Mouse (Mus musculus): ENCODE measurements around the gene Rgs8. TPM values are rescaled to one million over a fixed set of nuclear protein-coding genes. Genes with fewer than 3 reads are reported as not detected.
A peak's percentile ranks its signal among the peaks of the same experiment; 100 is the strongest.

Rgs8 gene
- polyA plus RNA-seq, 1 experiment from 2014 or later: 8.3 TPM

- peak overlapping the region; percentile 66 for H3K4me3 ChIP-seq
- no peak for DNase-seq (ENCODE audit: low spot score)
- peak overlapping the region; percentile 82 for H3K27ac ChIP-seq (replicated peaks)
- H3K9me3 ChIP-seq (replicated peaks): no peaks in the 10 kb centered on the region
- H3K4me1 ChIP-seq: peaks cover 83% of the 10 kb centered on the region
- WGBS: 21% methylated on average over 12 of the region's 12 CpGs
- peaks cover 47% of the 10 kb centered on the region for H3K27me3 ChIP-seq (ENCODE audit: low read depth, poor library complexity, severe bottlenecking)
- peaks cover 29% of the 10 kb centered on the region for H3K36me3 ChIP-seq
Measured at GRCm38 (mm10) chr1:153740775-153741400, 88.1 kb downstream of the Rgs8 start.

DNA sequence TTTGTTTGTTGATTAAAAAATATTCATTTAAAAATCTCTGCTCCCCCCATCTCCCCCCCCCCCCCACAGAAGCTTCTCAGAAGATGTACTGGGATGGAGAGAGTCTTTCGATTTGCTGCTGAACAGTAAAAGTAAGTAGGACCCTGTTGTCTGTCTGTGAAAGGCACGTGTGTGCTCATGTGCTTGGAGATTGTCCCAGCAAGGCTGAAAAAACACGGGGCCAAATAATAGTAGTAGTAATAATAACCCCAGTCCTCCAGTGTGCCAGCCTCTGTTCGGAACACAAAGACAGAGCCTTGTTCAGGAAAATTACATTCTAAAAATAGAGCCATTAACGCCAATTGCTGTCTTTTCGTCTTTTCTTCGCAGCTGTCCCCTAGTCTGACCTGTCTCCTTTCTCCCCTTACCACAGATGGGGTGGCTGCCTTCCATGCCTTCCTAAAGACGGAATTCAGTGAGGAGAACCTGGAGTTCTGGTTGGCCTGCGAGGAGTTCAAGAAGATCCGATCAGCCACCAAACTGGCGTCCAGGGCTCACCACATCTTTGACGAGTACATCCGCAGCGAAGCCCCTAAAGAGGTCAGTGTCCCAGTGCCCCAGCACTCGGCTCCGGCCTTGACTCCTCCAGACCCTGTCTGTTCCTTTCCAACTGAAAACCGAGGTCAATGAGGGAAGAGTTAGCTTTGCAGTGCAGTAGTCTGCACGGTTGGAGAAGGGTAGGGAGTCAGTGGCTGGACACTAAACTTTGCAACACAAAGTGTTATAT lies 88.9 kb downstream of the Rgs8 start:
- H3K4me1 ChIP-seq: peaks cover 75% of the 10 kb centered on the region
- H3K4me3 ChIP-seq: peak overlapping the region; percentile 66
- DNase-seq (ENCODE audit: low spot score): no peak
- H3K9me3 ChIP-seq (replicated peaks): no peaks in the 10 kb centered on the region
- 76% methylated on average over 18 of the region's 18 CpGs for WGBS
- H3K27ac ChIP-seq (replicated peaks): peak overlapping the region; percentile 61; the same call in 1 of the 2 replicates
- peaks cover 29% of the 10 kb centered on the region for H3K36me3 ChIP-seq
- H3K27me3 ChIP-seq (ENCODE audit: low read depth, poor library complexity, severe bottlenecking): peaks cover 46% of the 10 kb centered on the region

GRCm38 (mm10) chr1:153742374-153743155 lies 89.7 kb downstream of the Rgs8 start:
- Histone ChIP-seq H3K27me3 (ENCODE audit: low read depth, poor library complexity, severe bottlenecking) (peaks cover 48% of the 10 kb centered on the region), H3K27ac (replicated peaks) (no peak overlapping the region; the same call in 1 of the 2 replicates), H3K4me1 (peaks cover 66% of the 10 kb centered on the region), H3K36me3 (peaks cover 29% of the 10 kb centered on the region), H3K4me3 (peak overlapping the region; percentile 66), H3K9me3 (replicated peaks) (no peaks in the 10 kb centered on the region)
- 70% methylated on average over 11 of the region's 11 CpGs for whole genome bisulfite sequencing
- peak; percentile 61 for DNase-seq (ENCODE audit: low spot score)

GRCm38 (mm10) chr1:153746119-153746670 lies 93.4 kb downstream of the Rgs8 start:
- no peak for DNase-seq (ENCODE audit: low spot score)
- Histone ChIP-seq H3K4me3 (no peak overlapping the region), H3K4me1 (peaks cover 62% of the 10 kb centered on the region), H3K36me3 (peaks cover 29% of the 10 kb centered on the region), H3K27me3 (ENCODE audit: low read depth, poor library complexity, severe bottlenecking) (peaks cover 18% of the 10 kb centered on the region), H3K9me3 (replicated peaks) (no peaks in the 10 kb centered on the region), H3K27ac (replicated peaks) (0 out of 2 replicates have a peak overlapping the region, but pooled peaks have one; percentile 61)
- WGBS: 82% methylated on average over 14 of the region's 14 CpGs

GRCm38 (mm10) chr1:153746728-153747127 lies 93.9 kb downstream of the Rgs8 start:
- Histone ChIP-seq H3K4me3 (no peak overlapping the region), H3K36me3 (peaks cover 27% of the 10 kb centered on the region), H3K27ac (replicated peaks) (0 out of 2 replicates have a peak overlapping the region, but pooled peaks have one; percentile 61), H3K27me3 (ENCODE audit: low read depth, poor library complexity, severe bottlenecking) (peaks cover 13% of the 10 kb centered on the region), H3K4me1 (peaks cover 58% of the 10 kb centered on the region), H3K9me3 (replicated peaks) (no peaks in the 10 kb centered on the region)
- peak; percentile 73 for DNase-seq (ENCODE audit: low spot score)
- WGBS: 3% methylated on average over 12 of the region's 12 CpGs

GRCm38 (mm10) chr1:153747861-153748530 lies 95.2 kb downstream of the Rgs8 start:
- peaks cover 52% of the 10 kb centered on the region for H3K4me1 ChIP-seq
- H3K27ac ChIP-seq (replicated peaks): 0 out of 2 replicates have a peak overlapping the region, but pooled peaks have one; percentile 92
- 81% methylated on average over 12 of the region's 12 CpGs for WGBS
- no peaks in the 10 kb centered on the region for H3K9me3 ChIP-seq (replicated peaks)
- no peak overlapping the region for H3K4me3 ChIP-seq
- DNase-seq (ENCODE audit: low spot score): no peak
- 0 out of 2 replicates have a peak, but pooled peaks cover 9% of the 10 kb centered on the region for H3K27me3 ChIP-seq (ENCODE audit: low read depth, poor library complexity, severe bottlenecking)
- H3K36me3 ChIP-seq: peaks cover 19% of the 10 kb centered on the region

- WGBS: 14% methylated on average over 1 of the region's 1 CpGs
- peak; percentile 38 for DNase-seq (ENCODE audit: low spot score)
- Histone ChIP-seq H3K4me3 (peak overlapping the region; percentile 52), H3K4me1 (peaks cover 49% of the 10 kb centered on the region), H3K9me3 (replicated peaks) (no peaks in the 10 kb centered on the region), H3K36me3 (peaks cover 13% of the 10 kb centered on the region), H3K27me3 (ENCODE audit: low read depth, poor library complexity, severe bottlenecking) (0 out of 2 replicates have a peak, but pooled peaks cover 9% of the 10 kb centered on the region), H3K27ac (replicated peaks) (peak overlapping the region; percentile 92)
Measured at GRCm38 (mm10) chr1:153748549-153748948, 95.7 kb downstream of the Rgs8 start.

DNA sequence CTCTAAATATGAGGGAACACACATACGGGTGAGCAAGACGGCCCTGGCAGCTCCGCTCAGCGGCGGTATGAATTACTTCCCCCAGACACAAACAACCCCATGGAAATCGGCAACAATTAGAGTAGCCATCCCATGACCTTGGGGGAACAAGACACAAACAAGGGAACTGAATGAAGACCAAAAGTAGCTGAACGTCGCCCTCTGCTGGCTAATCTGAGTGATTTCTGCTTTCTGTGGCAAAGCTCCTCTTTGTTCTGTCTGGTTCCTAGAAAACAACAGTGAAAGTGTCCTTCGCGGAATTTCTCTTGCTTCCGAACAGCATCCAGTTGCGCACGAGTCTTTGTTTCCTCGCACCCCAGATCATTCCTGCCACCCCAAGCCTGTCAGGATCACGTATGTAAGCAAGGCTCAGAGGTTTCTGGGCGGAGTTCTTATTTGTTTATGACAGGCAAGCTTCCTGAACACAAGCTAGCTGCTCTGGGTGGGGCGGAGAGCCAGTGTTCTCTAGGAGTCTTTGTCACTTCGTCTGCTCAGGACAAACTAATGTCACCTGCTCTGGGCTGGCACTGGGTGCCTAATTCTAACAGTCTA lies 96.5 kb downstream of the Rgs8 start, which contains the start of gene Rnasel:
Gene Rnasel, plus strand, starts transcription at position 216 of the 591 bp plus-strand sequence.
- Histone ChIP-seq H3K27ac (replicated peaks) (peak within 1 kb of the TSS; percentile 92), H3K4me3 (peak within 1 kb of the TSS; percentile 52), H3K9me3 (replicated peaks) (no peaks in the 10 kb centered on the region), H3K27me3 (ENCODE audit: low read depth, poor library complexity, severe bottlenecking) (0 out of 2 replicates have a peak, but pooled peaks cover 9% of the 10 kb centered on the region), H3K36me3 (peaks cover 7% of the 10 kb centered on the region), H3K4me1 (peaks cover 41% of the 10 kb centered on the region)
- peak; percentile 83 for DNase-seq (ENCODE audit: low spot score)
- WGBS: 8% methylated on average over 18 of the region's 18 CpGs

Other genes starting within 250 kb of the Rgs8 start
- 0.14 and 0.23 TPM in 2 replicates for gene Shcbp1l, start 227.9 kb upstream of the Rgs8 start, polyA plus RNA-seq (2016; fragmentation: Nextera tagmentation; extraction: Ambion mirVana)
- gene Dhx9, start 165.4 kb upstream of the Rgs8 start, polyA plus RNA-seq (2016; fragmentation: Nextera tagmentation; extraction: Ambion mirVana): 39.4 and 40.7 TPM in 2 replicates
- gene Npl, start 103.0 kb upstream of the Rgs8 start, polyA plus RNA-seq (2016; fragmentation: Nextera tagmentation; extraction: Ambion mirVana): 21.7 and 25.0 TPM in 2 replicates
- gene Rgs16, start 87.3 kb downstream of the Rgs8 start, polyA plus RNA-seq (2016; fragmentation: Nextera tagmentation; extraction: Ambion mirVana): 31.8 and 39.0 TPM in 2 replicates
- 10.1 and 20.3 TPM in 2 replicates for gene Rnasel, start 96.4 kb downstream of the Rgs8 start, polyA plus RNA-seq (2016; fragmentation: Nextera tagmentation; extraction: Ambion mirVana)
- not detected in 2 replicates for gene Rgsl1, start 191.1 kb downstream of the Rgs8 start, polyA plus RNA-seq (2016; fragmentation: Nextera tagmentation; extraction: Ambion mirVana)
- 0.49 and 0.83 TPM in 2 replicates for gene Teddm1b, start 221.3 kb downstream of the Rgs8 start, polyA plus RNA-seq (2016; fragmentation: Nextera tagmentation; extraction: Ambion mirVana)
- gene Teddm1a, start 238.7 kb downstream of the Rgs8 start, polyA plus RNA-seq (2016; fragmentation: Nextera tagmentation; extraction: Ambion mirVana): not detected in 2 replicates
- gene Glul, start 246.9 kb downstream of the Rgs8 start, polyA plus RNA-seq (2016; fragmentation: Nextera tagmentation; extraction: Ambion mirVana): 130 and 133 TPM in 2 replicates
- gene Teddm2, start 247.2 kb downstream of the Rgs8 start, polyA plus RNA-seq (2016; fragmentation: Nextera tagmentation; extraction: Ambion mirVana): 0.39 and 0.42 TPM in 2 replicates